Mouse (Mus musculus): ENCODE data around the gene N4bp2l2.

Gene N4bp2l2

DNA sequence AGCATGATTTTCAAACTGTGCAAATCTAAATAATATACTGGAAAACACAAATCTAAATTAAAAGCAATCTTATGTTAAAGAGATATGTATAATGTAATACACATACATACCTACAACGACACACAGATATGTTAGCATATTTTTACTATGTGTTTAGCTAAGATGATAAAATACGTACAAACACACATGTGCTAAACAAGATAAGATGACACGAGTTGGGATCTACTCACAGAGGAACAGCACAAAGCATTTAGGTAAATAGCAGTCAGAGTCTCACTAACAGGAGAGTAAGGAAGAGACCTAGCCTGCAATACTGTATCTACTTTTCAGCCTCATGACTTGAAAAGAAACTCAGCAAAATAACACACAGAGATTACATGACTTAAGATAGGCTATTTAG, 24.5 kb downstream of the N4bp2l2 start:
- DNase-seq: no peak

GRCm38 (mm10) chr5:150629692-150630091, 36.3 kb downstream of the N4bp2l2 start:
- DNase-seq: no peak

DNA sequence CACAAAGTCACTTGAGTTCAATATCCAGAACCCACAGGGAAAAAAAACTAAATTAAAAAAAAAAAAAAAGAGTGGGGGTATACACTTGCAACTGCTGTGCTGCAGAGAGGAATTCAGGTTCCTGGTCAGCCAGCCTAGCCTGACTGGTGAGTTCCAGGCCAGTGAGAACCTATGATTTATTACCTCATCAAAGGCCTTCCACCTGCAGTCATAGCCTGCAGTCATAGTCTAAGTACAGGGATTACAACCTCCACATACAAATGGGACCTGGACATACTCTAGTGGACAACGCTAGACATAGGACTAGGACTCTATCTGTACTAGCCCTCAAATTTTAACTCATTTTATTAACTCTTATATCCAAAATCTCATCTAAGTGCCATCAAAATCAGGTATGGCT, 36.7 kb downstream of the N4bp2l2 start:
- no peak for DNase-seq

GRCm38 (mm10) chr5:150625528-150625927, 40.5 kb downstream of the N4bp2l2 start:
- no peak for DNase-seq

- no peak for DNase-seq
These were observed 43.2 kb downstream of the N4bp2l2 start for GRCm38 (mm10) chr5:150622792-150623191.

DNA sequence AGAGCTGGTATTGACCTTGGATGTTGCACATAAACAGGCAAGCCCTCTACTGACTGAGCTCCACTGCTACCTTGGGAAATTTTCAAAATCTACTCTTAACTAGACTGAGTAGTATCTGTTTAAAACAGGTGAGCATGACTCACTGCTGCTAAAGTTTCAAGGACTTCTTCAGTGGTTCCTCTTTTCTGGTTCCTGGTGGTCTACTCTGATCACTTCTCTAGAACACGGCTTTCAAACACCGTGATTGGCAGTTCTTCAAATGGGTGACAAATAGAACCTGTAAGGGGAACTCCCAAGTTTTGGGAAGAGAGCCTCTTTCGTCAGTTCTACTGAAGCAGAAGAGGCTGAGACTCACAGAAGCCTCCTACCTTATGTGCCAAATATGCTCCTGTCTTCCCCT, 44.4 kb downstream of the N4bp2l2 start:
- DNase-seq: no peak

DNA sequence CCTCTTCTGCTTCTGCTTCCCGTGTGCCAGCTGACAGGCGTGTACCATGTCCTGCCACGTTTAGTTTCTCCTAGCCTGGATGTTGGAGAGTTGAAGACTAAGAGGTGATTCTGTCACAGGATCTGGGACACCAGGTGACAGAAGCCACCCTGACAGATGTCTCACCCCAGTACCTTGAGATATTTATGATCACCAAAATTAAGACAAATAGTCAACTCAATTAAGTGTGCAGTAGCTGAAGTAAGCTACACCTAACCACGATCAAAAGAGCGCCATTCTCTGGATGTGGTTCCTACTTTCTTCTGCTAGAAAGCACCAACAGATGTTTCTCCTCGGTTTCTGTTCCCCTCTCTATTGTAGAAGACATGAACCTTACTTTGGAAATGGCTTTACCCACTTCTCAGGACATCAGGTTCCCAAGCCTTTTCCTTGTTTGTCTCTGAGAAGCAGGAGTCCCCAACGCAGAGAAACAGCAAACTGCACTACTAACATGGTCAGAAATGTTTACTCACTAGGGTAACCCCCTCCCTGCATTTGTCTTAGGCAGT, 45.3 kb downstream of the N4bp2l2 start:
- DNase-seq: no peak

- no peak for DNase-seq
These were observed 47.2 kb downstream of the N4bp2l2 start for GRCm38 (mm10) chr5:150618599-150619355.

DNA sequence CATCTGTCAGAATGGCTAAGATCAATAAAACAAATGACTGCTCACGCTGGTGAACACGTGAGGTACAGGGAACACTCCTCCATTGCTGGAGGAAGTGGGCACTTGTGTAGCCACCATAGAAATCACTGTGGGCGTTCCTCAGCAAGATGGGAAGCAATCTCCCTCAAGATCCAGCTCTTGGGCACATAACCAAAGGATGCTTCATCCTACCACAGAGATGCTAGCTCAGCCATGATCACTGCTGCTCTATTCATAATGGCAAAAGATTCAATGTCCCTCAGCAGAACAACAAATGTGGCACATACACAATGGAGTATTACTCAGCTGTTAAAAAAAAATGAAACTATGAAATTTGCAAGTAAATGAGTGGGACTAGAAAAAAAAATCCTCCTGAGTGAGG, 49.3 kb downstream of the N4bp2l2 start:
- no peak for DNase-seq

DNA sequence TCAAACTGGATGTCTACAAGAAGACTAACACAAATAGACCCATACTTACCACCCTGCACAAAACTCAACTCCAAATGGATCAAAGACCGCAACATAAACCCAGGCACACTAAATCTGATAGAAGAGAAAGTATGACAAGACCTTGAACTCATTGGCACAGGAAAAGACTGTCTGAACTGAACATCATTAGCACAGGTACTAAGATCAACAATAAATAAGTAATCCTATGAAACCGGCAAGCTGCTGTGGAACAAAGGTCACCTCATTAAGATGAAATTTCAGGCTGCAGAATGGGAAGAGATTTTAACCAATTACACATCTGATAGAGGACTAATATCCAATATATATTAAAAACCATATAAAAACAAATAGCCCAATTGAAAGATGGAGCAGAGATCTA, 49.8 kb downstream of the N4bp2l2 start:
- no peak for DNase-seq

DNA sequence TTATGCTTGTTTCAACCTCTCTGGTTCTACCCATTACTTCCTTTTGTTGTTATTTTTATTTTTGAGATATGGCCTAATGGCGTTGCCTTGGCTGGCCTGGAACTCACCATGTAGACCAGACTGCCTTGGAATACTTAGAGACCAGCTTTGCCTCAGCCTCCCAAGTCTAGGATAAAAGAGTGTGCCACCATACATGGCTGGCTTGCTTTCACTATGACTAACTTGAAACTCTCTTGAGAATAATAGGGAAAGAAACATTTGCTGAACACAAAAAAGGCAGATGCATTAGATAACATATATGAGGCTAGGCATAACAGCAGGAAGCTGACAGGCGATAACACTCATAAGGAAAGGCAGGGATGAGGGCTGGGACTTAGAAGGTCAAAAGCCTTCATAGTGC, 51.9 kb downstream of the N4bp2l2 start:
- no peak for DNase-seq

GRCm38 (mm10) chr5:150611697-150612096, 54.3 kb downstream of the N4bp2l2 start:
- no peak for DNase-seq

- DNase-seq: no peak
These were observed 54.8 kb downstream of the N4bp2l2 start for GRCm38 (mm10) chr5:150611136-150611535.

GRCm38 (mm10) chr5:150607631-150608030, 58.4 kb downstream of the N4bp2l2 start:
- DNase-seq: no peak

DNA sequence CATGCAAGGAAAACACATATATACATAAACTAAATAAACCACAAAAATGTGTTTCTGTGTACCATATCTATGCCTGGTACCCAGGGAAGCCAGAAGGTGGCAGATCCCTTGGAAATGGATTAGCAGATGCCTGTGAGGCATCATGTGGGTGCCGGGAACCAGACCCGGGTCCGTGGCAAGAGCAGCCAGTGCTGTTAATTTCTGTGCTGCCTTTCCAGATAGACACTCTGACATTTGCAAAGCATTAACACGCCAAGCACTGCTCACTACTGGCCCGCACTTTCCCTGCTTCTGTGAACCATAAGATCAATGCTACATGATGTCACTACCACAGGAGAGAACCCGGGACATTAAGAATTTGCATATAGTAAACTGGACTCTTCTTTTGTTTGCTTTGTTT, 59.9 kb downstream of the N4bp2l2 start:
- DNase-seq: no peak

GRCm38 (mm10) chr5:150601441-150602230, 64.3 kb downstream of the N4bp2l2 start:
- DNase-seq: peak; percentile 24

DNA sequence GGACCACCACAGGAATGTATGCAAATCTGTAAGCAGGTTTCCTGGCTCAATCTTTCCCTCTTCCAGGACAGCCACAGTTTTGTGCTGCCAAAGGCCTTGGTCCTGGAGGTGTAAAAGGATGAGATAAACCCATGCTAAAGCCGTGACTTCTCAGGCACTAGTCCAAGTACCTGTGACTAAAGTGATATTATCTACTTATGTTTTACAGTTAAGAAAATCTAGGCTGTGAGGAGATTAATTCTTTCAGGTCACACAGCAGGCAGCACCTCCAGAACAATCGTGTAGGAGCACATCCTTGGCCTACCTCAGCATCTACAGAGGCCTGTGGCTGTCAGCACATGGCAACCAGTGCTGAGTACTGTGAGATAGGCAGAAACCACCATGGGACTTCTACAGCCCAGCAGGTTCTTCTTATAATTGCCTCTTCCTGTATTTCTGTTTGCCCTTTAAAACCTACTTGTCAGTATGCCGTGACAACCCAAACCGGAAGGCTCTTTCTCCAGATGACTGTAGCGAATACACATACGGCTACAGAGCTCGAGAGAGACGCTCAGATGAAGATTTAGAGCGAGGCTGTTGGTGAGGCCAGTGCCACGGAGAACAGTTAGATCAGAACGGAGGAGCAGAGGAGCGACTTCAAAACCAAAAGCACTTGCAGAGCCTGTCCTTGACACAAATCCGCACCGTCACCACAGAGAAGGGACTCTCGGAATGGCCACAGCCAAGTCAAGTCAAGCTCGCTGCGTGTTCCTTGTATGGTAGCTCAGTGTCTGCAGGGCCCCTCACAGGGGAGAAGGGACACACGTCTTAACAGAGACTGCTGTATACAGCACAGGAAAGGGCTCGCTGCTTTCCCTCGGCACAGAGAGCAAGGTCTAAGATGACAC, 65.2 kb downstream of the N4bp2l2 start:
- no peak for DNase-seq

- no peak for DNase-seq
These were observed 66.4 kb downstream of the N4bp2l2 start for GRCm38 (mm10) chr5:150599301-150600294.

DNA sequence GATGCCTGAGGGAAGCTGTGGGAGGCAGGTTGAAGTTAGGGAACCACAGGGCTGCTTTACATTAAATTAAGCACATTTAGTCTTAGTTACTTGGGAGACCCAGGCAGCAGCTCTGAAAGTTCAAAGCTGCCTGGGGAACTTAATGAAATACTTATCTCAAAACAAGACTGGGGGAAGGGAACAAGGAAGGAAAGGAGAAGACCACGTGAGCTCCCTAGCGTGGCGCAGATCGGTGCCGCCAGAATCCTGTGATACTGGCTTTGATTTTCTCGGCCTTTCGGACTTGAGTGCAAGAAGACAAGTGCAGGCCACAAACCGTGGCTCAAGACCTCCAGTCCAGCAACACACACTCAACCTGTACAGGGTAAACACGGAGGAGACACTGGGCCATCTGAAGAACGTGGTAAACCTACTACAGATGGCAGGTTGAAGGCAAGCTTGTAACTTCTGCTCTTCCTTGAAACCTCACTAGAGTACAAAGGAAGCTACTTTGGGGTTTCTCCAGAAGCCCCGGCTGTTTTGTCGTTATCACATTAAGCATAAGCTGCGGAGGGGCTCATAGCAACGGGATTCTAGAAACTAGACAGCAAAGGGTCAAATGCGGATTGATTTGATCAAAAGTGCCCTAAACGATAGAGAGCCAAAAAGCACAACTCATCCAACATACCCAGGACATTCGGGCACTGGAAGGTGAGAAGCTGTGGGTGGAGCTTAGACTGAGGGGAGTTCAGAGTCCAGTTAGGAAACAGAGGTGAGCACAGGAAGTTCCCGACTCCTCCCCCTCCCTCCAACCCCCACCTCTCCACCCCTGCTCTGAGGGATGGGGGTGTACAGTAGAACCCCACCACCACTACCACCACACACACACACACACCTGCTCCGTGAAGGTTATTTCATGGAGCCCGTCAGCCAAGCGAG, 67.5 kb downstream of the N4bp2l2 start:
- DNase-seq: no peak

GRCm38 (mm10) chr5:150597088-150597487, 68.9 kb downstream of the N4bp2l2 start, which contains the start of gene N4bp2l1:
Gene N4bp2l1 (minus strand): TSS chr5:150597188.
- no peak for DNase-seq
